Mouse (Mus musculus): Measurements from ENCODE around the gene Abhd14b. TPM values are rescaled to one million over a fixed set of nuclear protein-coding genes. Genes with fewer than 3 reads are reported as not detected.
"Not testable (repeated sequence)": the region's sequence is repeated elsewhere in the genome, so short reads cannot be mapped to it uniquely, and the experiment has no call there.

Abhd14b gene
- polyA plus RNA-seq, 1 experiment from 2014 or later, result 11.3 TPM

- no peak overlapping the region for H3K9ac ChIP-seq
- peaks cover 11% of the 10 kb centered on the region for H3K4me1 ChIP-seq (replicated peaks)
- no peak for ATAC-seq (ENCODE audit: low FRiP score, low read depth)
- no peak overlapping the region for H3K4me2 ChIP-seq
- no peak overlapping the region for H3K4me3 ChIP-seq
- WGBS, result 84% methylated on average over 17 of the region's 17 CpGs
- H3K27me3 ChIP-seq, result no peaks in the 10 kb centered on the region
- no peak overlapping the region for H3K27ac ChIP-seq (replicated peaks)
- H3K36me3 ChIP-seq, result peaks cover 37% of the 10 kb centered on the region
- H3K9me3 ChIP-seq, result no peaks in the 10 kb centered on the region
Observed at GRCm38 (mm10) chr9:106482578-106483115, 35.4 kb downstream of the Abhd14b start.

- peaks cover 6% of the 10 kb centered on the region for H3K4me1 ChIP-seq (replicated peaks)
- no peak overlapping the region for H3K27ac ChIP-seq (replicated peaks)
- ATAC-seq (ENCODE audit: low FRiP score, low read depth), result no peak
- H3K27me3 ChIP-seq, result no peaks in the 10 kb centered on the region
- peaks cover 37% of the 10 kb centered on the region for H3K36me3 ChIP-seq
- H3K9ac ChIP-seq, result no peak overlapping the region
- 96% methylated on average over 10 of the region's 10 CpGs for WGBS
- H3K4me2 ChIP-seq, result no peak overlapping the region
- no peak overlapping the region for H3K4me3 ChIP-seq
- H3K9me3 ChIP-seq, result no peaks in the 10 kb centered on the region
Observed at GRCm38 (mm10) chr9:106483136-106483535, 35.9 kb downstream of the Abhd14b start.

GRCm38 (mm10) chr9:106483606-106484005 lies 36.3 kb downstream of the Abhd14b start:
- Histone ChIP-seq H3K4me3 (no peak overlapping the region), H3K36me3 (peaks cover 37% of the 10 kb centered on the region), H3K4me2 (no peak overlapping the region), H3K9ac (no peak overlapping the region), H3K4me1 (replicated peaks) (0 out of 2 replicates have a peak, but pooled peaks cover 1% of the 10 kb centered on the region), H3K27me3 (no peaks in the 10 kb centered on the region), H3K27ac (replicated peaks) (no peak overlapping the region), H3K9me3 (no peaks in the 10 kb centered on the region)
- ATAC-seq (ENCODE audit: low FRiP score, low read depth), result no peak
- WGBS, result 95% methylated on average over 17 of the region's 17 CpGs

- H3K4me2 ChIP-seq, result no peak overlapping the region
- H3K9ac ChIP-seq, result no peak overlapping the region
- 75% methylated on average over 10 of the region's 10 CpGs for WGBS
- peaks cover 37% of the 10 kb centered on the region for H3K36me3 ChIP-seq
- H3K4me3 ChIP-seq, result no peak overlapping the region
- H3K9me3 ChIP-seq, result no peaks in the 10 kb centered on the region
- no peak overlapping the region for H3K27ac ChIP-seq (replicated peaks)
- no peaks in the 10 kb centered on the region for H3K4me1 ChIP-seq (replicated peaks)
- no peak for ATAC-seq (ENCODE audit: low FRiP score, low read depth)
- H3K27me3 ChIP-seq, result no peaks in the 10 kb centered on the region
Observed at GRCm38 (mm10) chr9:106485076-106485475, 37.8 kb downstream of the Abhd14b start.

- ATAC-seq (ENCODE audit: low FRiP score, low read depth); H3K4me1 ChIP-seq (replicated peaks): not testable (repeated sequence)
- WGBS, result 87% methylated on average over 6 of the region's 6 CpGs
Observed at GRCm38 (mm10) chr9:106487602-106488001, 40.3 kb downstream of the Abhd14b start.

GRCm38 (mm10) chr9:106499667-106500066 lies 52.4 kb downstream of the Abhd14b start, which contains the start of gene Iqcf1:
TSS of gene Iqcf1 (plus strand) at chr9:106499967.
- Histone ChIP-seq H3K27me3 (no peaks in the 10 kb centered on the region), H3K4me1 (replicated peaks) (no peaks in the 10 kb centered on the region), H3K27ac (replicated peaks) (no peak within 1 kb of the TSS), H3K36me3 (no peaks in the 10 kb centered on the region), H3K9me3 (no peaks in the 10 kb centered on the region), H3K4me3 (no peak within 1 kb of the TSS), H3K4me2 (no peak within 1 kb of the TSS), H3K9ac (no peak within 1 kb of the TSS)
- 93% methylated on average over 6 of the region's 6 CpGs for WGBS
- ATAC-seq (ENCODE audit: low FRiP score, low read depth), result no peak

More at GRCm38 (mm10) chr9:106487602-106488001, 40.3 kb downstream of the Abhd14b start:
- H3K9ac ChIP-seq; H3K4me2 ChIP-seq; H3K9me3 ChIP-seq; H3K4me3 ChIP-seq; H3K27ac ChIP-seq (replicated peaks); H3K27me3 ChIP-seq: not testable (repeated sequence)
- H3K36me3 ChIP-seq, result peaks cover 28% of the 10 kb centered on the region

- Histone ChIP-seq H3K4me3 (no peak overlapping the region), H3K36me3 (no peaks in the 10 kb centered on the region), H3K27ac (replicated peaks) (no peak overlapping the region), H3K4me2 (no peak overlapping the region), H3K4me1 (replicated peaks) (no peaks in the 10 kb centered on the region), H3K9ac (no peak overlapping the region), H3K9me3 (no peaks in the 10 kb centered on the region), H3K27me3 (no peaks in the 10 kb centered on the region)
- ATAC-seq (ENCODE audit: low FRiP score, low read depth), result no peak
- 87% methylated on average over 22 of the region's 22 CpGs for WGBS
Observed at GRCm38 (mm10) chr9:106501846-106502245, 54.6 kb downstream of the Abhd14b start.

Other genes with a start within 250 kb of the Abhd14b start
- gene Ppm1m, start 247.7 kb upstream of the Abhd14b start, polyA plus RNA-seq (2015; fragmentation: Nextera tagmentation; extraction: Ambion mirVana), result 17.6 and 21.2 TPM in 2 replicates
- 50.5 and 52.0 TPM in 2 replicates for gene Twf2, start 244.4 kb upstream of the Abhd14b start, polyA plus RNA-seq (2015; fragmentation: Nextera tagmentation; extraction: Ambion mirVana)
- gene Tlr9, start 224.9 kb upstream of the Abhd14b start, polyA plus RNA-seq (2015; fragmentation: Nextera tagmentation; extraction: Ambion mirVana), result 0.09 and 0.10 TPM in 2 replicates
- 101 and 104 TPM in 2 replicates for gene Alas1, start 198.8 kb upstream of the Abhd14b start, polyA plus RNA-seq (2015; fragmentation: Nextera tagmentation; extraction: Ambion mirVana)
- gene Poc1a, start 166.4 kb upstream of the Abhd14b start, polyA plus RNA-seq (2015; fragmentation: Nextera tagmentation; extraction: Ambion mirVana), result 8.8 and 9.3 TPM in 2 replicates
- 13.3 and 15.0 TPM in 2 replicates for gene Dusp7, start 78.8 kb upstream of the Abhd14b start, polyA plus RNA-seq (2015; fragmentation: Nextera tagmentation; extraction: Ambion mirVana)
- 620 and 631 TPM in 2 replicates for gene Rpl29, start 18.0 kb upstream of the Abhd14b start, polyA plus RNA-seq (2015; fragmentation: Nextera tagmentation; extraction: Ambion mirVana)
- 22.9 and 24.9 TPM in 2 replicates for gene Acy1, start 9.1 kb upstream of the Abhd14b start, polyA plus RNA-seq (2015; fragmentation: Nextera tagmentation; extraction: Ambion mirVana)
- 77.0 and 80.7 TPM in 2 replicates for gene Abhd14a, start 219 bp downstream of the Abhd14b start, polyA plus RNA-seq (2015; fragmentation: Nextera tagmentation; extraction: Ambion mirVana)
- gene Pcbp4, start 5.8 kb downstream of the Abhd14b start, polyA plus RNA-seq (2015; fragmentation: Nextera tagmentation; extraction: Ambion mirVana), result 246 and 264 TPM in 2 replicates
- gene Gpr62, start 18.5 kb downstream of the Abhd14b start, polyA plus RNA-seq (2015; fragmentation: Nextera tagmentation; extraction: Ambion mirVana), result 1.4 TPM in 2 replicates
- gene Rrp9, start 28.5 kb downstream of the Abhd14b start, polyA plus RNA-seq (2015; fragmentation: Nextera tagmentation; extraction: Ambion mirVana), result 45.7 and 45.9 TPM in 2 replicates
- 0.77 and 0.89 TPM in 2 replicates for gene Parp3, start 29.5 kb downstream of the Abhd14b start, polyA plus RNA-seq (2015; fragmentation: Nextera tagmentation; extraction: Ambion mirVana)
- gene Iqcf1, start 52.5 kb downstream of the Abhd14b start, polyA plus RNA-seq (2015; fragmentation: Nextera tagmentation; extraction: Ambion mirVana), result not detected in 2 replicates
- gene Iqcf5, start 67.1 kb downstream of the Abhd14b start, polyA plus RNA-seq (2015; fragmentation: Nextera tagmentation; extraction: Ambion mirVana), result not detected in 2 replicates
- not detected in 2 replicates for gene Iqcf3, start 114.2 kb downstream of the Abhd14b start, polyA plus RNA-seq (2015; fragmentation: Nextera tagmentation; extraction: Ambion mirVana)
- gene Iqcf4, start 123.5 kb downstream of the Abhd14b start, polyA plus RNA-seq (2015; fragmentation: Nextera tagmentation; extraction: Ambion mirVana), result not detected in 2 replicates
- gene Iqcf6, start 179.1 kb downstream of the Abhd14b start, polyA plus RNA-seq (2015; fragmentation: Nextera tagmentation; extraction: Ambion mirVana), result not detected in 2 replicates
- 8.7 and 9.7 TPM in 2 replicates for gene Grm2, start 208.6 kb downstream of the Abhd14b start, polyA plus RNA-seq (2015; fragmentation: Nextera tagmentation; extraction: Ambion mirVana)
- gene Tex264, start 238.5 kb downstream of the Abhd14b start, polyA plus RNA-seq (2015; fragmentation: Nextera tagmentation; extraction: Ambion mirVana), result 69.6 and 79.0 TPM in 2 replicates

Data from hindbrain, embryonic 15.5 days (tissue).